Mouse (Mus musculus): Measurements from ENCODE around the gene Fan1.

DNA sequence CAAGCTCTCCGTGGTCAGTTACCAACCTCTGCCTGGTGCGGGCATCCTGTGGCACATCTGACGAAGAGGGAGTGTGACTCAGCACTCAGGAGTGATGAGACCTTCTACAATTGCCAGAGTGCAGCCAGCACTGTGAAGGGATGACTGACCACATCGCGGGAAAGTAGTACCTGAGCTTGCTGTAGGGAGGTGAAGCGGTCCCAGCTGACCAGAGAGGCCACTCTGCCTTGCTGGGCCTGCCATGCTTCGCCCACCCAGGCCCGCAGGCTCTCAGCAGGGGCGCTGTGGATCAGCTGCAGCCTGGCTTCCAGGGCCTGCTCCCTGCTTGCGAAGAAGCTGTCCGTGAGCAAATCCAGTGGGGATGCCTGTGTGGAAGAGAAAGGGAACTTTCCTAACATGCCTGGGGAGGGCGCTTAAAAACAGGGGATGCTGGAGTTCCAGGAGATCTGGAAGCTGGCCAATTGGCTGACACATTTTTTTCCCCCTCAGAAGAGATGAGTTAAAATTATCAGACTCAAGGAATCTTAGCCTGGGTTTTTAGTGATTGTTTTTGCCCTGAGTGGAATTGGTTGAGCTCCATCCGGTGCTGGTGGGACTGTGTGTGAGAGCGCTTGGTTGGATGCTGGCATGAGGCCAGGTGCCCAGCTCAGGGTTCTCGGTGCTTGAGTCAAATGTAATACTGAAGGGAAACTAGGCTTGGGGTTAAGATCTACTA, 24.6 kb downstream of the Fan1 start:
- TF ChIP-seq CTCF (IDR thresholded peaks at IDR 0.05; ENCODE audit: low read depth) (peak; percentile 17), EP300 (optimal IDR thresholded peaks at IDR 0.05) (no peak)
